Mouse (Mus musculus) forebrain, embryonic 11.5 days (tissue): ENCODE data around the gene Lefty1. TPM values are rescaled to one million over a fixed set of nuclear protein-coding genes. Genes with fewer than 3 reads are reported as not detected.
"Not testable (repeated sequence)": the region's sequence is repeated elsewhere in the genome, so short reads cannot be mapped to it uniquely, and the experiment has no call there.

Experiments used
- ATAC-seq: fragments of 200-750 bp; cut with Nextera tagmentation; replicated peaks from 2 replicates; pipeline ENCODE4 v1.8.0; 2017; ENCODE audit warnings: moderate TSS enrichment; ENCODE audit not compliant: low FRiP score
- DNase-seq: peaks from one replicate; pipeline ENCODE4 v3.0.0-alpha.2; 2017; ENCODE audit warnings: low spot score
- H3K27ac ChIP-seq: fragments of 300-500 bp; sonication (generic); 2 replicates; pipeline ENCODE4 v1.5.1; 2014; ENCODE audit warnings: low read depth, low read length
- H3K27me3 ChIP-seq: fragments of 300-500 bp; sonication (generic); 2 replicates; pipeline ENCODE4 v1.6.1; 2014; ENCODE audit warnings: mild to moderate bottlenecking, low read length, mixed read lengths; ENCODE audit not compliant: control insufficient read depth, insufficient read depth
- H3K36me3 ChIP-seq: fragments of 300-500 bp; sonication (generic); 2 replicates; pipeline ENCODE4 v1.6.1; 2014; ENCODE audit warnings: mild to moderate bottlenecking, low read length, moderate library complexity, mixed read lengths; ENCODE audit not compliant: control insufficient read depth, insufficient read depth
- H3K4me1 ChIP-seq: fragments of 300-500 bp; sonication (generic); replicated peaks from 2 replicates; pipeline ENCODE4 v1.6.1; 2014; ENCODE audit warnings: low read length, mixed read lengths; ENCODE audit not compliant: control insufficient read depth, insufficient read depth
- H3K4me2 ChIP-seq: fragments of 300-500 bp; sonication (generic); 2 replicates; pipeline ENCODE4 v1.6.1; 2014; ENCODE audit warnings: low read depth, mild to moderate bottlenecking, low read length, moderate library complexity, mixed read lengths; ENCODE audit not compliant: severe bottlenecking
- H3K4me3 ChIP-seq: fragments of 300-500 bp; sonication (generic); 2 replicates; pipeline ENCODE4 v1.5.1; 2014; ENCODE audit warnings: low read depth, low read length
- H3K9ac ChIP-seq: fragments of 300-500 bp; sonication (generic); 2 replicates; pipeline ENCODE4 v1.6.1; 2014; ENCODE audit warnings: low read length
- H3K9me3 ChIP-seq: fragments of 300-500 bp; sonication (generic); 2 replicates; pipeline ENCODE4 v1.6.1; 2016; ENCODE audit warnings: low read length, mixed read lengths; ENCODE audit not compliant: control insufficient read depth
- WGBS: fragments of 180-500 bp; shearing (Covaris S2); extraction: QIAGEN DNeasy Blood & Tissue Kit; methylation state at CpG from one replicate; pipeline ENCODE4 v1.1.7; 2014; 5-methylcytosine and 5-hydroxymethylcytosine counted together
- polyA plus RNA-seq: library from polyadenylated mRNA; unstranded; fragments of >200 nt; fragmentation: Nextera tagmentation; extraction: Ambion mirVana; gene quantifications from 2 replicates; pipeline ENCODE4 v1.2.1, GENCODE M21; 2014

The Lefty1 gene
- polyA plus RNA-seq, 1 experiment from 2014 or later: 0.45 TPM

DNA sequence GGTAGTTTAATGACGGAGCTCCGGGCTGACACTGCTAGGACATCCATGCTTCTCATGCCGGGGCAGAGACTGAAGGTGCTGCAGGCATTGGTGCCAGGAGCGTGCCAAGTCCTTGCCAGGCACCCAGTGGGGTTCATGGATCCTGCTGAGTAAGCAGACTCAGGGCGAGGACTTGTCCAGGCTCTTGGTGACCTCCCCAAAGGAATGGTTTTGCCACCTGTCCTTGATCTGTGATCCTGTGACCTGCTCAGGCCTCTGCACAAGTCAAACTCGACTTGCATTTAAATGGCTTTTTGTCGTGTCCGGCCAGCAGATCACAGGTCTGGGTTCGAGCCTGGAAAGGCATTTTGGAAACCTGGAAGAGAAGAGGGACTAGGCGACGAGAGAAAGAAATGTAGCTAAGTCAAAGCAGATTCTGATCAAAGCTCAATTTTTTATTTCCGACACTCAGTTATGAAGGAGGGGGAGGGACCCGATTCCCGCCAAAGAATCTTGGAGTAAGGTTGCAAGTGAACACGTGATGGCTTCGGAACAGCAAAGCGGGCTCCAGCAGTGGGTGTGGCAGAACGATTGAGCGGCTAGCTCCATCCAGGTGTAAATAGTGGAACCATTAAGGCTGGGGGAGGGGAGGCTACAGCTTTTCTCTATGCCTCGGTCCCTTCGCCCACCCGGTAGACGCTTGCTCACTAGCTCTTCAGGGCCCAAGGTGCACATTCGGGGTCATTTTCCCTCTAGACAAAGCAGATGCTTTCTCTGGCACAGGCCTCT, 44.8 kb downstream of the Lefty1 start:
- no peak overlapping the region for H3K4me2 ChIP-seq
- H3K36me3 ChIP-seq: no peaks in the 10 kb centered on the region
- H3K27me3 ChIP-seq: no peaks in the 10 kb centered on the region
- no peak overlapping the region for H3K9ac ChIP-seq
- WGBS: 85% methylated on average over 23 of the region's 24 CpGs
- H3K4me3 ChIP-seq: no peak overlapping the region
- no peaks in the 10 kb centered on the region for H3K4me1 ChIP-seq
- H3K27ac ChIP-seq: no peak overlapping the region
- ATAC-seq (no peak), DNase-seq (no peak)
- no peaks in the 10 kb centered on the region for H3K9me3 ChIP-seq

DNA sequence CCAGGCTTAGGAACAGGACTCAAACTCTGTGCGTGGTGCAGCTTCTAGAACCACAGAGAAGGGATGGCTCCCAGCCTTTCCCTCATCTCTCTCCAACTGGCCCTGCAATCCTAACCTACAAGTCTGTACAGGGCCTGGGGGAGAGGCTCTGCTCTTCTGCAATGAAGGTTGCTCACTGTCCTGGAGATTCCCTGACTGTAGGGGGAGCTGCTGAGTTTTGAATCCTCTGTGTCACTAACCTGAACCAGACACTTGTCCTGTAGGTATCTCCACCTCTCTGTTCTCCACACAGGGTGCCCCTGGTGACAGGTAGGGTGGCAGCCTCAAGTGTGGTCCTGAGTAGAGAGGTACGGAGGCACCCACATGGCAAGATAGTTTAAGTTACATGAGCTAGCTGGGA, 45.6 kb downstream of the Lefty1 start:
- no peaks in the 10 kb centered on the region for H3K36me3 ChIP-seq
- ATAC-seq: no peak
- no peak for DNase-seq

GRCm38 (mm10) chr1:180981298-180982046, 46.6 kb downstream of the Lefty1 start:
- not testable (repeated sequence) for H3K27ac ChIP-seq, H3K9ac ChIP-seq, H3K36me3 ChIP-seq, H3K4me3 ChIP-seq, H3K4me2 ChIP-seq, ATAC-seq, DNase-seq, H3K4me1 ChIP-seq, H3K27me3 ChIP-seq, H3K9me3 ChIP-seq
- WGBS: 84% methylated on average over 7 of the region's 7 CpGs

More for the DNA sequence above, 45.6 kb downstream of the Lefty1 start:
- WGBS: 61% methylated on average over 2 of the region's 2 CpGs
- Histone ChIP-seq H3K4me3 (no peak overlapping the region), H3K27me3 (no peaks in the 10 kb centered on the region), H3K4me1 (no peaks in the 10 kb centered on the region), H3K27ac (no peak overlapping the region), H3K9ac (no peak overlapping the region), H3K9me3 (no peaks in the 10 kb centered on the region), H3K4me2 (no peak overlapping the region)

- H3K4me1 ChIP-seq: no peaks in the 10 kb centered on the region
- H3K27me3 ChIP-seq: no peaks in the 10 kb centered on the region
- no peaks in the 10 kb centered on the region for H3K9me3 ChIP-seq
- DNase-seq (no peak), ATAC-seq (no peak)
- WGBS: 91% methylated on average over 8 of the region's 8 CpGs
- H3K27ac ChIP-seq: no peak overlapping the region
- no peak overlapping the region for H3K4me3 ChIP-seq
- H3K4me2 ChIP-seq: no peak overlapping the region
- H3K36me3 ChIP-seq: no peaks in the 10 kb centered on the region
- no peak overlapping the region for H3K9ac ChIP-seq
Observed at GRCm38 (mm10) chr1:180986701-180987100, 51.9 kb downstream of the Lefty1 start.

DNA sequence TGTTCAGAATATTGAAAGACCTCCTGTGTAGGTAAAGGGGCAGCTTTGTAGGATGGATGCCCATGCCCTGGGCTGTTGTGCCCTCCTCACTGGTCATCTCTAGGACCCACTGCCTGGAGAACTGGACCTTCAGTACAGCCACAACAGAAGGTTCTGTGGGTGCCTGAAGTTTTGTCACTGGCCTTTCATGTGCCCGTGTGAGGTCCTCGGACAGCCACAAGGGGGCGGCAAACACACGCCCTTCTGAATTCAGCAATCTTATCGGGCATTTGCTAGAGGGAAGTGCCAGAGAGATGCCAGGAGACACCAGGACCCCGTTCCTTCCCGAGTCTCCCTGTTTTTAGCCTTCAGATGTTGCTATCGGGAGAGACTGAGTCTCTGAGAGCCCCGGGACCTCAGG, 52.9 kb downstream of the Lefty1 start:
- Histone ChIP-seq H3K9ac (no peak overlapping the region), H3K9me3 (no peaks in the 10 kb centered on the region), H3K27me3 (no peaks in the 10 kb centered on the region), H3K27ac (no peak overlapping the region), H3K4me3 (no peak overlapping the region), H3K36me3 (no peaks in the 10 kb centered on the region), H3K4me1 (no peaks in the 10 kb centered on the region), H3K4me2 (no peak overlapping the region)
- DNase-seq: peak; percentile 90
- WGBS: 5% methylated on average over 9 of the region's 9 CpGs
- 0 out of 2 replicates have a peak, but pooled peaks have one; percentile 42 for ATAC-seq

Other genes with a start within 250 kb of the Lefty1 start
- gene Mixl1, start 238.0 kb upstream of the Lefty1 start, polyA plus RNA-seq: 0.11 TPM in 1 of 2 replicates, not detected in the other
- 21.6 and 22.8 TPM in 2 replicates for gene Acbd3, start 209.0 kb upstream of the Lefty1 start, polyA plus RNA-seq
- 3,157 and 3,206 TPM in 2 replicates for gene H3f3a, start 121.1 kb upstream of the Lefty1 start, polyA plus RNA-seq
- gene Sde2, start 83.9 kb upstream of the Lefty1 start, polyA plus RNA-seq: 33.8 and 35.4 TPM in 2 replicates
- not detected in 2 replicates for gene Lefty2, start 41.9 kb upstream of the Lefty1 start, polyA plus RNA-seq
- gene Pycr2, start 30.7 kb upstream of the Lefty1 start, polyA plus RNA-seq: 111 and 121 TPM in 2 replicates
- 2.7 and 3.0 TPM in 2 replicates for gene Tmem63a, start 7.3 kb downstream of the Lefty1 start, polyA plus RNA-seq
- gene Ephx1, start 85.9 kb downstream of the Lefty1 start, polyA plus RNA-seq: 0.65 and 1.1 TPM in 2 replicates
- 0.09 TPM in 1 of 2 replicates, not detected in the other for gene 9130409I23Rik, start 116.2 kb downstream of the Lefty1 start, polyA plus RNA-seq
- 41.9 and 48.5 TPM in 2 replicates for gene Nvl, start 209.2 kb downstream of the Lefty1 start, polyA plus RNA-seq
- gene Cnih4, start 209.7 kb downstream of the Lefty1 start, polyA plus RNA-seq: 89.9 and 96.5 TPM in 2 replicates